Mouse (Mus musculus): ENCODE measurements around the gene Fra10ac1. TPM values are rescaled to one million over a fixed set of nuclear protein-coding genes. Genes with fewer than 3 reads are reported as not detected.

Gene Fra10ac1
- polyA plus RNA-seq, 1 experiment from 2014 or later = 26.8 TPM

DNA sequence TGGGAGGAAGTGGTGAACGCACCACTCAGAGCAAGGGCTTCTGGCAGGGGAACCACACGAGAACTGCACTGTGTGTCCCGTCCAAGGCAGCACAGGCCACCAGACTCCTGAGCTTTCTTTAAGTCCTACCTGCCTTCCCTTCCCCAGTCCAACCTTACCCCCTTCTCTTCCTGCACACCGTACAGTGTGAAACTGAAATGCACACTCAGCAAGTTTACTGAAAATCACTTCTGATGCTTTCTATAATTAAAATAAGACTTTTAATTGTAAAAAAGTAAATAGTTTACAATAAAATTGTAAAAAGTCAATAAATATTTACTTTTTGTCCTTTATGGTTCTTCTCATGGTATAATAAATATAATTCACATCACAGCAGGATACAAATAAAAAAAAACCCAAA is 28.7 kb downstream of the Fra10ac1 start:
- 97% methylated on average over 4 of the region's 4 CpGs for WGBS (ENCODE audit: missing documents)
- H3K27ac ChIP-seq = no peak overlapping the region
- H3K36me3 ChIP-seq (ENCODE audit: inconsistent target) = peaks cover 9% of the 10 kb centered on the region; the same call in 1 of the 2 replicates
- H3K4me3 ChIP-seq (ENCODE audit: inconsistent target) = no peak overlapping the region
- H3K79me2 ChIP-seq (ENCODE audit: inconsistent target) = no peaks in the 10 kb centered on the region

DNA sequence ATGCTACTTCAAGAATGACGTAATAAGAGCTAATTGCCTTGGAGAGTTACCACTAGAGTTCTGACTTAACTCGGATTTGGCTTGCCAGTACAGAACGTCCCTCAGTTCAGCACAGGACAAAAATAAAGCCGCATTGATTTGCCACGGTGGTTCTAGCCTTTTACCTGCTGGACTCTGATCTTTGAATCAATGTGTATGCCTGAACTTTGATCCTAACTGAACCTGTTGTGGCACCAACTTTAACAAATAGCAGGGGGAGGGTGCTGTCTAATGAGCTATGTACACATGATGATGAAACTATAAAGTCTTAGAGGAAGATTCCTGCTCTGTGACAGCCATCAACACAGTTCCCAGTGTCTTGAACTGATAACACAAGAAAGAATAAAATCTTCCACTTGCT is 32.5 kb downstream of the Fra10ac1 start:
- H3K36me3 ChIP-seq (ENCODE audit: inconsistent target) = no peaks in the 10 kb centered on the region; the same call in 1 of the 2 replicates
- H3K4me3 ChIP-seq (ENCODE audit: inconsistent target) = no peak overlapping the region
- no peaks in the 10 kb centered on the region for H3K79me2 ChIP-seq (ENCODE audit: inconsistent target)
- no peak overlapping the region for H3K27ac ChIP-seq
- WGBS (ENCODE audit: missing documents) = 96% methylated on average over 5 of the region's 5 CpGs

DNA sequence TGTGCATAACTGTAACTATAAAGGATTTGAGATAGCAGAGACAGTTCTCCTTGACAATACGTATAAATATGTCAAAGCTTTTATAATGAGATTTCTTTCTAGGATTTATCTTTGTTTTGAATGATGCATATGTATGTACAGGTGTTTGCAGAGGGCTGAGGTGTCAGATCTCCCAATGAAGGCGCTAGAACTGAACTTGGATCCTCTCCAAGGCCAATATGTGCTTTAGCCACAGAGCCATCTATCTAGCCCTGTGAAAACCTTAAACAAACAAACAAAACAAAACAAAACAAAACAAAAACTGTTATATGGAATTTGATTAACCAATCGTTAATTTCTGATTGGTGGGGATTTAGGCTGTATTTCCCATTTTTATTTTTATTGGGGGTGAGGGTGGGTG is 33.4 kb downstream of the Fra10ac1 start:
- Histone ChIP-seq H3K27ac (no peak overlapping the region), H3K79me2 (ENCODE audit: inconsistent target) (no peaks in the 10 kb centered on the region), H3K36me3 (ENCODE audit: inconsistent target) (no peaks in the 10 kb centered on the region; the same call in 1 of the 2 replicates), H3K4me3 (ENCODE audit: inconsistent target) (no peak overlapping the region)
- WGBS (ENCODE audit: missing documents) = 95% methylated on average over 3 of the region's 3 CpGs

GRCm38 (mm10) chr19:38187345-38187680 is 36.6 kb downstream of the Fra10ac1 start:
- no peaks in the 10 kb centered on the region for H3K79me2 ChIP-seq (ENCODE audit: inconsistent target)
- H3K27ac ChIP-seq = no peak overlapping the region
- 95% methylated on average over 2 of the region's 2 CpGs for WGBS (ENCODE audit: missing documents)
- H3K36me3 ChIP-seq (ENCODE audit: inconsistent target) = no peaks in the 10 kb centered on the region; the same call in 1 of the 2 replicates
- no peak overlapping the region for H3K4me3 ChIP-seq (ENCODE audit: inconsistent target)

DNA sequence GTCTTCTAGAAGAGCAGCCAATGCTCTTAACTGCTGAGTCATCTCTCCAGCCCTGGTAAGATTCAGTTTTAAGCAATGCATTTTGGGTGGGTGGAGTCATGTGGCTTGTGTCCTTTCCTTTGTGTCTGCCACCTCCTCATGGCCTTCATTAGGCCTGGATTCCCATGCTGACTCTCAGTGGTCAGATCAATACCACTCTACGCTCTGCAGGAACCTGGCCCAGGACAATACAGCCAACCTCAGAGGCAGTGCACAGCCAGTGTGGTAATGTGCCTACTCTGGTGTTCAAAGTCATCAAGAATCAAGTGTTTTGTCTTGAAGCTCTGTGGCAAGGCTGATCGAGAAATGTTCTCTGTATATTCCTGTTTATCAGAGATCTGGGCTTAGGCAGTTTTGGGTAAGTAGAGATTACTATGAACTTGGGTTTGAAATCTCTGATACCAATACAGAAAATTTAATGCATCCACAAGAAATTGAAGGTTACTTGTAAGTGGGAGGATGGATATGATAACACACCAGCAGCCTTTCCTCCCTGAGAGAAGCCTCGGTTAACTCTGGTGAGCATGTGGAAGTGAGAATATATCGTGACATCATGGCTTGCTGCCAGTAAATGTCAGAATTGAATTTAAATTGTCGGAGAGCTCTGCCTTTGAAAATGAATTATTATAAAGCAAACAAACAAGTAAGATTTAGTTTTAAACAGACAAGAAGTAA is 37.2 kb downstream of the Fra10ac1 start:
- Histone ChIP-seq H3K4me3 (ENCODE audit: inconsistent target) (no peak overlapping the region), H3K79me2 (ENCODE audit: inconsistent target) (no peaks in the 10 kb centered on the region), H3K36me3 (ENCODE audit: inconsistent target) (no peaks in the 10 kb centered on the region; the same call in 1 of the 2 replicates), H3K27ac (no peak overlapping the region)
- 89% methylated on average over 5 of the region's 5 CpGs for WGBS (ENCODE audit: missing documents)

DNA sequence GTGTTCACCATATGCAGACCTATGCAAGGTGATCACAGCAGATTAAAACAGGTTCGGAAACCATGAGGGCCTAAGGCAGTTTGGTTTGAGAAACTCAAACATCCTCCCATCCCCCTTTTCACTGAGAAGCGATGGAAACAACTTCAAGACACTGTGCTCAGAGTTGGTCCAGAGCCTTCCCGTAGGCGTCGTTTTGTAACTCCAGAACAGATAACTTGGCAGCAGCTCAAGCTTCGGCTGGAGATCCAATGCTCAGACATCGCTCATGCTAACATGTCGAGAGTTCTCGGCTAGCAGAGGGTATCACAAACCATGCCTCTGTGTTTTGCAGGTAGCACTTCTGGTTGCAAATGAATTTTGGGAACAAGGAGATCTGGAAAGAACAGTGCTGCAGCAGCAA is 44.3 kb downstream of the Fra10ac1 start:
- Histone ChIP-seq H3K79me2 (ENCODE audit: inconsistent target) (no peaks in the 10 kb centered on the region), H3K36me3 (ENCODE audit: inconsistent target) (no peaks in the 10 kb centered on the region), H3K27ac (no peak overlapping the region), H3K4me3 (ENCODE audit: inconsistent target) (no peak overlapping the region)
- WGBS (ENCODE audit: missing documents) = 95% methylated on average over 9 of the region's 9 CpGs

- H3K36me3 ChIP-seq (ENCODE audit: inconsistent target) = no peaks in the 10 kb centered on the region
- H3K4me3 ChIP-seq (ENCODE audit: inconsistent target) = no peak overlapping the region
- no peaks in the 10 kb centered on the region for H3K79me2 ChIP-seq (ENCODE audit: inconsistent target)
- 35% methylated on average over 2 of the region's 2 CpGs for WGBS (ENCODE audit: missing documents)
- H3K27ac ChIP-seq = no peak overlapping the region
These were observed 59.3 kb downstream of the Fra10ac1 start for GRCm38 (mm10) chr19:38164633-38165032.

- Histone ChIP-seq H3K27ac (no peak overlapping the region), H3K4me3 (ENCODE audit: inconsistent target) (no peak overlapping the region)
These were observed 62.2 kb downstream of the Fra10ac1 start for GRCm38 (mm10) chr19:38161648-38162354.

GRCm38 (mm10) chr19:38156243-38156642 is 67.7 kb downstream of the Fra10ac1 start:
- no peaks in the 10 kb centered on the region for H3K79me2 ChIP-seq (ENCODE audit: inconsistent target)
- 100% methylated on average over 1 of the region's 1 CpGs for WGBS (ENCODE audit: missing documents)
- no peak overlapping the region for H3K4me3 ChIP-seq (ENCODE audit: inconsistent target)
- H3K27ac ChIP-seq = no peak overlapping the region
- no peaks in the 10 kb centered on the region for H3K36me3 ChIP-seq (ENCODE audit: inconsistent target)

More at GRCm38 (mm10) chr19:38161648-38162354, 62.2 kb downstream of the Fra10ac1 start:
- WGBS (ENCODE audit: missing documents) = 84% methylated on average over 21 of the region's 21 CpGs
- Histone ChIP-seq H3K36me3 (ENCODE audit: inconsistent target) (no peaks in the 10 kb centered on the region), H3K79me2 (ENCODE audit: inconsistent target) (no peaks in the 10 kb centered on the region)

- WGBS (ENCODE audit: missing documents) = 19% methylated on average over 4 of the region's 4 CpGs
- no peak overlapping the region for H3K27ac ChIP-seq
- no peak overlapping the region for H3K4me3 ChIP-seq (ENCODE audit: inconsistent target)
- H3K36me3 ChIP-seq (ENCODE audit: inconsistent target) = no peaks in the 10 kb centered on the region
- no peaks in the 10 kb centered on the region for H3K79me2 ChIP-seq (ENCODE audit: inconsistent target)
These were observed 80.2 kb downstream of the Fra10ac1 start for GRCm38 (mm10) chr19:38143540-38144271.

Other genes with a start within 250 kb of the Fra10ac1 start
- 161 to 281 TPM (median 178 TPM) in 3 replicates for gene Myof, start 180.6 kb downstream of the Fra10ac1 start, polyA plus RNA-seq (2018)
- 0.91 to 8.9 TPM (median 6.7 TPM) in 3 replicates for gene Cep55, start 169.1 kb downstream of the Fra10ac1 start, polyA plus RNA-seq (2018)
- not detected in 3 replicates for gene Ffar4, start 127.1 kb downstream of the Fra10ac1 start, polyA plus RNA-seq (2018)
- gene Rbp4, start 98.9 kb downstream of the Fra10ac1 start, polyA plus RNA-seq (2018) = not detected in 3 replicates
- gene Pde6c, start 91.4 kb downstream of the Fra10ac1 start, polyA plus RNA-seq (2018) = not detected in 3 replicates
- not detected in 3 replicates for gene Lgi1, start 40.4 kb upstream of the Fra10ac1 start, polyA plus RNA-seq (2018)
- gene Slc35g1, start 171.8 kb upstream of the Fra10ac1 start, polyA plus RNA-seq (2018) = 0.89 to 3.3 TPM (median 0.90 TPM) in 3 replicates